Mouse (Mus musculus): ENCODE measurements at regions not wholly inside any gene's neighbourhood (a gene's known extent, or its start where the extent isn't known, plus 50 kb on each side); places are given as distances from the start of the nearest gene placed in this dataset.

GRCm38 (mm10) chr1:186340701-186341100 is 223.6 kb upstream of the Lyplal1 start:
- no peaks in the 10 kb centered on the region for H3K4me1 ChIP-seq (ENCODE audit: control insufficient read depth, insufficient read depth, low read length)
- H3K9me3 ChIP-seq (ENCODE audit: control insufficient read depth, low read length) = no peaks in the 10 kb centered on the region
- H3K27ac ChIP-seq (ENCODE audit: low read depth, low read length) = no peak overlapping the region
- ATAC-seq (ENCODE audit: low FRiP score, low TSS enrichment) = no peak
- H3K4me2 ChIP-seq (replicated peaks; ENCODE audit: low read depth, low read length) = no peak overlapping the region
- H3K4me3 ChIP-seq (ENCODE audit: low read length) = no peak overlapping the region
- 89% methylated on average over 3 of the region's 3 CpGs for WGBS
- no peaks in the 10 kb centered on the region for H3K27me3 ChIP-seq (ENCODE audit: control insufficient read depth, insufficient read depth, low read length)
- H3K36me3 ChIP-seq (ENCODE audit: control insufficient read depth, insufficient read depth, low read length) = no peaks in the 10 kb centered on the region
- no peak overlapping the region for H3K9ac ChIP-seq (ENCODE audit: low read depth, low read length)

- WGBS = 86% methylated on average over 2 of the region's 2 CpGs
- no peaks in the 10 kb centered on the region for H3K9me3 ChIP-seq (ENCODE audit: control insufficient read depth, low read length)
- no peaks in the 10 kb centered on the region for H3K4me1 ChIP-seq (ENCODE audit: control insufficient read depth, insufficient read depth, low read length)
- H3K36me3 ChIP-seq (ENCODE audit: control insufficient read depth, insufficient read depth, low read length) = no peaks in the 10 kb centered on the region
- no peak overlapping the region for H3K27ac ChIP-seq (ENCODE audit: low read depth, low read length)
- no peak overlapping the region for H3K9ac ChIP-seq (ENCODE audit: low read depth, low read length)
- no peak overlapping the region for H3K4me2 ChIP-seq (replicated peaks; ENCODE audit: low read depth, low read length)
- no peak overlapping the region for H3K4me3 ChIP-seq (ENCODE audit: low read length)
- ATAC-seq (ENCODE audit: low FRiP score, low TSS enrichment) = no peak
- H3K27me3 ChIP-seq (ENCODE audit: control insufficient read depth, insufficient read depth, low read length) = no peaks in the 10 kb centered on the region
Measured at GRCm38 (mm10) chr1:186317285-186317684, 200.2 kb upstream of the Lyplal1 start.

GRCm38 (mm10) chr1:186314180-186314579 is 197.1 kb upstream of the Lyplal1 start:
- no peak overlapping the region for H3K4me3 ChIP-seq (ENCODE audit: low read length)
- no peak overlapping the region for H3K27ac ChIP-seq (ENCODE audit: low read depth, low read length)
- no peaks in the 10 kb centered on the region for H3K4me1 ChIP-seq (ENCODE audit: control insufficient read depth, insufficient read depth, low read length)
- no peak overlapping the region for H3K4me2 ChIP-seq (replicated peaks; ENCODE audit: low read depth, low read length)
- H3K9me3 ChIP-seq (ENCODE audit: control insufficient read depth, low read length) = no peaks in the 10 kb centered on the region
- WGBS = 65% methylated on average over 4 of the region's 4 CpGs
- H3K27me3 ChIP-seq (ENCODE audit: control insufficient read depth, insufficient read depth, low read length) = no peaks in the 10 kb centered on the region
- ATAC-seq (ENCODE audit: low FRiP score, low TSS enrichment) = no peak
- H3K9ac ChIP-seq (ENCODE audit: low read depth, low read length) = no peak overlapping the region
- H3K36me3 ChIP-seq (ENCODE audit: control insufficient read depth, insufficient read depth, low read length) = no peaks in the 10 kb centered on the region

- H3K36me3 ChIP-seq (ENCODE audit: control insufficient read depth, insufficient read depth, low read length) = no peaks in the 10 kb centered on the region
- H3K9me3 ChIP-seq (ENCODE audit: control insufficient read depth, low read length) = no peaks in the 10 kb centered on the region
- no peak overlapping the region for H3K9ac ChIP-seq (ENCODE audit: low read depth, low read length)
- 93% methylated on average over 9 of the region's 9 CpGs for WGBS
- ATAC-seq (ENCODE audit: low FRiP score, low TSS enrichment) = no peak
- no peak overlapping the region for H3K4me2 ChIP-seq (replicated peaks; ENCODE audit: low read depth, low read length)
- H3K4me3 ChIP-seq (ENCODE audit: low read length) = no peak overlapping the region
- no peaks in the 10 kb centered on the region for H3K27me3 ChIP-seq (ENCODE audit: control insufficient read depth, insufficient read depth, low read length)
- H3K4me1 ChIP-seq (ENCODE audit: control insufficient read depth, insufficient read depth, low read length) = no peaks in the 10 kb centered on the region
- H3K27ac ChIP-seq (ENCODE audit: low read depth, low read length) = no peak overlapping the region
Measured at GRCm38 (mm10) chr1:186312698-186313097, 195.6 kb upstream of the Lyplal1 start.

- H3K36me3 ChIP-seq (ENCODE audit: control insufficient read depth, insufficient read depth, low read length) = no peaks in the 10 kb centered on the region
- H3K4me2 ChIP-seq (replicated peaks; ENCODE audit: low read depth, low read length) = no peak overlapping the region
- no peaks in the 10 kb centered on the region for H3K27me3 ChIP-seq (ENCODE audit: control insufficient read depth, insufficient read depth, low read length)
- H3K9me3 ChIP-seq (ENCODE audit: control insufficient read depth, low read length) = no peaks in the 10 kb centered on the region
- no peak overlapping the region for H3K9ac ChIP-seq (ENCODE audit: low read depth, low read length)
- ATAC-seq (ENCODE audit: low FRiP score, low TSS enrichment) = no peak
- no peaks in the 10 kb centered on the region for H3K4me1 ChIP-seq (ENCODE audit: control insufficient read depth, insufficient read depth, low read length)
- H3K4me3 ChIP-seq (ENCODE audit: low read length) = no peak overlapping the region
- WGBS = 62% methylated on average over 7 of the region's 7 CpGs
- H3K27ac ChIP-seq (ENCODE audit: low read depth, low read length) = no peak overlapping the region
Measured at GRCm38 (mm10) chr1:186312008-186312407, 194.9 kb upstream of the Lyplal1 start.

GRCm38 (mm10) chr1:186307627-186308026 is 190.5 kb upstream of the Lyplal1 start:
- no peak overlapping the region for H3K27ac ChIP-seq (ENCODE audit: low read depth, low read length)
- no peak overlapping the region for H3K4me3 ChIP-seq (ENCODE audit: low read length)
- H3K4me2 ChIP-seq (replicated peaks; ENCODE audit: low read depth, low read length) = no peak overlapping the region
- whole genome bisulfite sequencing = 77% methylated on average over 6 of the region's 6 CpGs
- no peaks in the 10 kb centered on the region for H3K4me1 ChIP-seq (ENCODE audit: control insufficient read depth, insufficient read depth, low read length)
- no peaks in the 10 kb centered on the region for H3K9me3 ChIP-seq (ENCODE audit: control insufficient read depth, low read length)
- no peaks in the 10 kb centered on the region for H3K27me3 ChIP-seq (ENCODE audit: control insufficient read depth, insufficient read depth, low read length)
- no peaks in the 10 kb centered on the region for H3K36me3 ChIP-seq (ENCODE audit: control insufficient read depth, insufficient read depth, low read length)
- no peak for ATAC-seq (ENCODE audit: low FRiP score, low TSS enrichment)
- no peak overlapping the region for H3K9ac ChIP-seq (ENCODE audit: low read depth, low read length)

GRCm38 (mm10) chr1:186297464-186297863 is 180.4 kb upstream of the Lyplal1 start:
- 74% methylated on average over 7 of the region's 7 CpGs for WGBS
- Histone ChIP-seq H3K27me3 (ENCODE audit: control insufficient read depth, insufficient read depth, low read length) (no peaks in the 10 kb centered on the region), H3K4me3 (ENCODE audit: low read length) (no peak overlapping the region), H3K9me3 (ENCODE audit: control insufficient read depth, low read length) (no peaks in the 10 kb centered on the region), H3K9ac (ENCODE audit: low read depth, low read length) (no peak overlapping the region), H3K4me2 (replicated peaks; ENCODE audit: low read depth, low read length) (no peak overlapping the region), H3K36me3 (ENCODE audit: control insufficient read depth, insufficient read depth, low read length) (no peaks in the 10 kb centered on the region), H3K27ac (ENCODE audit: low read depth, low read length) (no peak overlapping the region), H3K4me1 (ENCODE audit: control insufficient read depth, insufficient read depth, low read length) (no peaks in the 10 kb centered on the region)
- no peak for ATAC-seq (ENCODE audit: low FRiP score, low TSS enrichment)

- Histone ChIP-seq H3K4me3 (ENCODE audit: low read length) (no peak overlapping the region), H3K4me1 (ENCODE audit: control insufficient read depth, insufficient read depth, low read length) (no peaks in the 10 kb centered on the region), H3K9me3 (ENCODE audit: control insufficient read depth, low read length) (no peaks in the 10 kb centered on the region), H3K36me3 (ENCODE audit: control insufficient read depth, insufficient read depth, low read length) (no peaks in the 10 kb centered on the region), H3K9ac (ENCODE audit: low read depth, low read length) (no peak overlapping the region), H3K27me3 (ENCODE audit: control insufficient read depth, insufficient read depth, low read length) (no peaks in the 10 kb centered on the region), H3K27ac (ENCODE audit: low read depth, low read length) (no peak overlapping the region), H3K4me2 (replicated peaks; ENCODE audit: low read depth, low read length) (no peak overlapping the region)
- 65% methylated on average over 2 of the region's 2 CpGs for WGBS
- ATAC-seq (ENCODE audit: low FRiP score, low TSS enrichment) = no peak
Measured at GRCm38 (mm10) chr1:186295201-186295600, 178.1 kb upstream of the Lyplal1 start.

GRCm38 (mm10) chr1:186294635-186295034 is 177.5 kb upstream of the Lyplal1 start:
- H3K4me3 ChIP-seq (ENCODE audit: low read length) = no peak overlapping the region
- no peaks in the 10 kb centered on the region for H3K27me3 ChIP-seq (ENCODE audit: control insufficient read depth, insufficient read depth, low read length)
- H3K9ac ChIP-seq (ENCODE audit: low read depth, low read length) = no peak overlapping the region
- WGBS = 57% methylated on average over 2 of the region's 2 CpGs
- no peak overlapping the region for H3K4me2 ChIP-seq (replicated peaks; ENCODE audit: low read depth, low read length)
- H3K27ac ChIP-seq (ENCODE audit: low read depth, low read length) = no peak overlapping the region
- no peaks in the 10 kb centered on the region for H3K36me3 ChIP-seq (ENCODE audit: control insufficient read depth, insufficient read depth, low read length)
- no peak for ATAC-seq (ENCODE audit: low FRiP score, low TSS enrichment)
- H3K4me1 ChIP-seq (ENCODE audit: control insufficient read depth, insufficient read depth, low read length) = no peaks in the 10 kb centered on the region
- H3K9me3 ChIP-seq (ENCODE audit: control insufficient read depth, low read length) = no peaks in the 10 kb centered on the region

- H3K27ac ChIP-seq (ENCODE audit: low read depth, low read length) = no peak overlapping the region
- no peak overlapping the region for H3K4me2 ChIP-seq (replicated peaks; ENCODE audit: low read depth, low read length)
- no peaks in the 10 kb centered on the region for H3K36me3 ChIP-seq (ENCODE audit: control insufficient read depth, insufficient read depth, low read length)
- no peak for ATAC-seq (ENCODE audit: low FRiP score, low TSS enrichment)
- 80% methylated on average over 2 of the region's 2 CpGs for WGBS
- H3K9ac ChIP-seq (ENCODE audit: low read depth, low read length) = no peak overlapping the region
- H3K4me1 ChIP-seq (ENCODE audit: control insufficient read depth, insufficient read depth, low read length) = no peaks in the 10 kb centered on the region
- H3K9me3 ChIP-seq (ENCODE audit: control insufficient read depth, low read length) = no peaks in the 10 kb centered on the region
- no peak overlapping the region for H3K4me3 ChIP-seq (ENCODE audit: low read length)
- H3K27me3 ChIP-seq (ENCODE audit: control insufficient read depth, insufficient read depth, low read length) = no peaks in the 10 kb centered on the region
Measured at GRCm38 (mm10) chr1:186289117-186289516, 172.0 kb upstream of the Lyplal1 start.

All from kidney, embryonic 14.5 days (tissue).